Mouse (Mus musculus) liver, embryonic 14.5 days (tissue): Measurements from ENCODE around the gene 4930568D16Rik. TPM values are rescaled to one million over a fixed set of nuclear protein-coding genes. Genes with fewer than 3 reads are reported as not detected.

ENCODE experiments used
- ATAC-seq: fragments of 200-750 bp; cut with Nextera tagmentation; 2 replicates; pipeline ENCODE4 v1.8.0; 2017; ENCODE audit warnings: moderate number of reproducible peaks, mild to moderate bottlenecking, moderate library complexity; ENCODE audit not compliant: insufficient read depth
- DNase-seq, 3 experiments: peaks; one replicate each; pipeline ENCODE4 v3.0.0-alpha.2; 2012 to 2013; ENCODE audit warnings: low read depth in 3 of 3, low spot score in 3 of 3
- H3K27ac ChIP-seq: fragments of 300-500 bp; sonication (generic); 2 replicates; pipeline ENCODE4 v1.5.1; 2014; ENCODE audit warnings: moderate library complexity, mild to moderate bottlenecking, control low read depth, inconsistent platforms
- H3K27me3 ChIP-seq: fragments of 300-500 bp; sonication (generic); 2 replicates; pipeline ENCODE4 v1.6.1; 2014; ENCODE audit warnings: mild to moderate bottlenecking, low read length, moderate library complexity; ENCODE audit not compliant: control insufficient read depth, insufficient read depth
- H3K36me3 ChIP-seq: fragments of 300-500 bp; sonication (generic); replicated peaks from 2 replicates; pipeline ENCODE4 v1.6.1; 2014; ENCODE audit warnings: low read depth; ENCODE audit not compliant: control insufficient read depth, insufficient read depth
- H3K4me1 ChIP-seq, 2 experiments: fragments of 200-500 bp in 1 of 2; fragments of 300-500 bp in 1 of 2; sonication (generic) in 1 of 2; replicated peaks; 2 replicates each; pipeline ENCODE4 v1.6.1; 2012 to 2014; ENCODE audit warnings: antibody characterized with exemption in 1 of 2, inconsistent platforms in 1 of 2, low read length in 1 of 2; ENCODE audit not compliant: control insufficient read depth in 2 of 2, insufficient read depth in 2 of 2
- H3K4me2 ChIP-seq: fragments of 300-500 bp; sonication (generic); 2 replicates; pipeline ENCODE4 v1.6.1; 2014; ENCODE audit warnings: low read depth, mild to moderate bottlenecking, control low read depth, moderate library complexity
- H3K4me3 ChIP-seq, 2 experiments: fragments of 200-500 bp in 1 of 2; fragments of 300-500 bp in 1 of 2; sonication (generic) in 1 of 2; 2 replicates each; pipeline ENCODE4 v1.5.1; 2012 to 2014; ENCODE audit warnings: low read depth in 2 of 2, low read length in 2 of 2, mild to moderate bottlenecking in 2 of 2, control low read depth in 1 of 2, inconsistent platforms in 1 of 2, moderate library complexity in 1 of 2; ENCODE audit not compliant: insufficient read depth in 1 of 2
- H3K9ac ChIP-seq: fragments of 300-500 bp; sonication (generic); replicated peaks from 2 replicates; pipeline ENCODE4 v1.6.1; 2014; ENCODE audit warnings: mild to moderate bottlenecking, control low read depth, moderate library complexity
- H3K9me3 ChIP-seq: fragments of 300-500 bp; sonication (generic); 2 replicates; pipeline ENCODE4 v1.6.1; 2016; ENCODE audit warnings: low read length, mixed read lengths; ENCODE audit not compliant: control insufficient read depth
- CTCF ChIP-seq: IDR thresholded peaks from 2 replicates; pipeline ENCODE4 v1.5.1; 2016; ENCODE audit warnings: antibody characterized with exemption, low read depth, control low read depth
- EP300 ChIP-seq: IDR thresholded peaks from 2 replicates; pipeline ENCODE4 v1.6.1; 2016; ENCODE audit warnings: antibody characterized with exemption, low read depth
- WGBS: fragments of 180-500 bp; shearing (Covaris S2); extraction: QIAGEN DNeasy Blood & Tissue Kit; methylation state at CpG from one replicate; pipeline ENCODE4 v1.1.7; 2014; ENCODE audit not compliant: insufficient replicate concordance; 5-methylcytosine and 5-hydroxymethylcytosine counted together
- polyA plus RNA-seq, 2 experiments: library from polyadenylated mRNA; depleted of rRNA in 1 of 2; stranded (reverse) in 1 of 2; unstranded in 1 of 2; fragments of >200 nt; fragmentation: Nextera tagmentation in 1 of 2; extraction: Ambion mirVana in 1 of 2; gene quantifications; 2 replicates each; pipeline versions ENCODE4 v1.2.1 to v1.2.3; 2012 to 2014

The 4930568D16Rik gene
- polyA plus RNA-seq, 2 experiments: not detected

GRCm38 (mm10) chr2:35314300-35314699, 53.2 kb downstream of the 4930568D16Rik start:
- DNase-seq: no peak
- WGBS: 76% methylated on average over 3 of the region's 3 CpGs
- H3K27ac ChIP-seq: no peak overlapping the region

GRCm38 (mm10) chr2:35309906-35310493, 57.5 kb downstream of the 4930568D16Rik start:
- Histone ChIP-seq H3K9me3 (no peaks in the 10 kb centered on the region), H3K27me3 (no peaks in the 10 kb centered on the region), H3K4me2 (no peak overlapping the region), H3K27ac (no peak overlapping the region), H3K4me1 (peaks cover 5 to 7% of the 10 kb centered on the region in 2 experiments), H3K36me3 (peaks cover 27% of the 10 kb centered on the region), H3K9ac (no peak overlapping the region), H3K4me3 (no peak overlapping the region)
- DNase-seq (no peak), ATAC-seq (no peak)
- TF ChIP-seq EP300 (no peak), CTCF (no peak)
- 55% methylated on average over 4 of the region's 4 CpGs for WGBS

More at GRCm38 (mm10) chr2:35314300-35314699, 53.2 kb downstream of the 4930568D16Rik start:
- H3K36me3 ChIP-seq: peaks cover 70% of the 10 kb centered on the region
- ATAC-seq: no peak
- H3K9ac ChIP-seq: no peak overlapping the region
- H3K4me3 ChIP-seq: no peak overlapping the region
- no peak for TF ChIP-seq CTCF
- TF ChIP-seq EP300: no peak
- H3K4me1 ChIP-seq: peaks cover 28 to 29% of the 10 kb centered on the region in 2 experiments
- H3K9me3 ChIP-seq: no peaks in the 10 kb centered on the region
- no peak overlapping the region for H3K4me2 ChIP-seq
- no peaks in the 10 kb centered on the region for H3K27me3 ChIP-seq

DNA sequence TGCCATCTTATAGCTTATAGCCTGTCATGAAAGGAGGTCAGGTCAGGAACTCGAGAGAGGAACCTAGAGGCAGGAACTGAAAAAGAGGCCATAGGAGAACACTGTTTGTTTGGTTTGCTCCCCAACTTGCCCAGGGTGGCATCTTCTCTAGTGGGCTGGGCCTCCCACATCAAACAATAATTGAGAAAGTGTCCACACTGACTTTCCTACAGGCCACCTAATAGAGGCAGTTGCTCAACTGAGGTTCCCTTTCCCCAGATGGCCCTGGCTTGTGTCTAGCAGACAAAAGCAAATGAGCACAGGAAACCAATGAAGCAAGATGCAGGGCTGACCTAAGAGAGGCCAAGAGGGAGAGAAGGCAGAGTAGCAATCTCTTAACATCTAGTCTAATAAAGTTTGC, 59.4 kb downstream of the 4930568D16Rik start:
- no peak overlapping the region for H3K9ac ChIP-seq
- no peaks in the 10 kb centered on the region for H3K9me3 ChIP-seq
- no peak overlapping the region for H3K27ac ChIP-seq
- H3K4me3 ChIP-seq: no peak overlapping the region
- WGBS: 50% methylated on average over 1 of the region's 1 CpGs
- H3K27me3 ChIP-seq: no peaks in the 10 kb centered on the region
- ATAC-seq (no peak), DNase-seq (no peak)
- no peak for TF ChIP-seq CTCF
- no peak for TF ChIP-seq EP300
- peaks cover 8% of the 10 kb centered on the region for H3K36me3 ChIP-seq
- H3K4me2 ChIP-seq: no peak overlapping the region
- peaks cover 5 to 7% of the 10 kb centered on the region in 2 experiments for H3K4me1 ChIP-seq

Other genes with a start within 250 kb of the 4930568D16Rik start
- gene Rab14, start 166.6 kb downstream of the 4930568D16Rik start, polyA plus RNA-seq (2012; rRNA removed): 20.5 and 35.3 TPM in 2 replicates
- gene Rab14, start 166.6 kb downstream of the 4930568D16Rik start, polyA plus RNA-seq (2014; fragmentation: Nextera tagmentation; extraction: Ambion mirVana): 81.1 and 93.2 TPM in 2 replicates
- 71.0 and 81.0 TPM in 2 replicates for gene Gsn, start 111.3 kb downstream of the 4930568D16Rik start, polyA plus RNA-seq (2012; rRNA removed)
- gene Gsn, start 111.3 kb downstream of the 4930568D16Rik start, polyA plus RNA-seq (2014; fragmentation: Nextera tagmentation; extraction: Ambion mirVana): 83.0 and 115 TPM in 2 replicates
- 68.4 and 77.0 TPM in 2 replicates for gene Stom, start 30.8 kb downstream of the 4930568D16Rik start, polyA plus RNA-seq (2012; rRNA removed)
- 149 and 166 TPM in 2 replicates for gene Stom, start 30.8 kb downstream of the 4930568D16Rik start, polyA plus RNA-seq (2014; fragmentation: Nextera tagmentation; extraction: Ambion mirVana)
- not detected in 2 replicates for gene 4930402F06Rik, start 29.4 kb upstream of the 4930568D16Rik start, polyA plus RNA-seq (2012; rRNA removed)
- gene 4930402F06Rik, start 29.4 kb upstream of the 4930568D16Rik start, polyA plus RNA-seq (2014; fragmentation: Nextera tagmentation; extraction: Ambion mirVana): not detected in 2 replicates
- 4.4 and 6.3 TPM in 2 replicates for gene Ggta1, start 95.5 kb upstream of the 4930568D16Rik start, polyA plus RNA-seq (2012; rRNA removed)
- 7.0 and 7.6 TPM in 2 replicates for gene Ggta1, start 95.5 kb upstream of the 4930568D16Rik start, polyA plus RNA-seq (2014; fragmentation: Nextera tagmentation; extraction: Ambion mirVana)
- gene Dab2ip, start 190.5 kb upstream of the 4930568D16Rik start, polyA plus RNA-seq (2012; rRNA removed): 3.9 and 4.0 TPM in 2 replicates
- 3.2 and 3.6 TPM in 2 replicates for gene Dab2ip, start 190.5 kb upstream of the 4930568D16Rik start, polyA plus RNA-seq (2014; fragmentation: Nextera tagmentation; extraction: Ambion mirVana)